Mouse (Mus musculus): ENCODE results near the gene Cdx2. TPM values are rescaled to one million over a fixed set of nuclear protein-coding genes. Genes with fewer than 3 reads are reported as not detected.

The Cdx2 gene
- not detected for total RNA-seq (2021)

- DNase-seq (ENCODE audit: extremely low spot score in 1 of 2, low spot score in 1 of 2), result no peak
Measured at GRCm38 (mm10) chr5:147306638-147307397, at the start of gene Cdx2. TSS of gene Cdx2 (minus strand) at chr5:147307270.

GRCm38 (mm10) chr5:147356260-147357055 lies 49.4 kb upstream of the Cdx2 start:
- no peak for DNase-seq (ENCODE audit: extremely low spot score in 1 of 2, low spot score in 1 of 2)

- no peak for DNase-seq (ENCODE audit: extremely low spot score in 1 of 2, low spot score in 1 of 2)
Measured at GRCm38 (mm10) chr5:147355788-147356187, 48.7 kb upstream of the Cdx2 start.

- no peak for DNase-seq (ENCODE audit: extremely low spot score in 1 of 2, low spot score in 1 of 2)
Measured at GRCm38 (mm10) chr5:147354985-147355384, 47.9 kb upstream of the Cdx2 start.

GRCm38 (mm10) chr5:147354161-147354780 lies 47.2 kb upstream of the Cdx2 start:
- DNase-seq (ENCODE audit: extremely low spot score in 1 of 2, low spot score in 1 of 2), result peak; percentile 24 to 42

GRCm38 (mm10) chr5:147351931-147352330 lies 44.9 kb upstream of the Cdx2 start:
- DNase-seq (ENCODE audit: extremely low spot score in 1 of 2, low spot score in 1 of 2), result no peak

GRCm38 (mm10) chr5:147345981-147346380 lies 38.9 kb upstream of the Cdx2 start:
- no peak for DNase-seq (ENCODE audit: extremely low spot score in 1 of 2, low spot score in 1 of 2)

GRCm38 (mm10) chr5:147343904-147344303 lies 36.8 kb upstream of the Cdx2 start:
- DNase-seq (ENCODE audit: extremely low spot score in 1 of 2, low spot score in 1 of 2), result no peak

GRCm38 (mm10) chr5:147342901-147343300 lies 35.8 kb upstream of the Cdx2 start:
- no peak for DNase-seq (ENCODE audit: extremely low spot score in 1 of 2, low spot score in 1 of 2)

- DNase-seq (ENCODE audit: extremely low spot score in 1 of 2, low spot score in 1 of 2), result no peak
Measured at GRCm38 (mm10) chr5:147340741-147341414, 33.8 kb upstream of the Cdx2 start.

- DNase-seq (ENCODE audit: extremely low spot score in 1 of 2, low spot score in 1 of 2), result no peak
Measured at GRCm38 (mm10) chr5:147339560-147339959, 32.5 kb upstream of the Cdx2 start.

GRCm38 (mm10) chr5:147338967-147339366 lies 31.9 kb upstream of the Cdx2 start:
- DNase-seq (ENCODE audit: extremely low spot score in 1 of 2, low spot score in 1 of 2), result no peak

GRCm38 (mm10) chr5:147332711-147333110 lies 25.6 kb upstream of the Cdx2 start:
- no peak for DNase-seq (ENCODE audit: extremely low spot score in 1 of 2, low spot score in 1 of 2)

GRCm38 (mm10) chr5:147331547-147331946 lies 24.5 kb upstream of the Cdx2 start:
- peak in 1 of 2 experiments; percentile 70 for DNase-seq (ENCODE audit: extremely low spot score in 1 of 2, low spot score in 1 of 2)

- no peak for DNase-seq (ENCODE audit: extremely low spot score in 1 of 2, low spot score in 1 of 2)
Measured at GRCm38 (mm10) chr5:147329946-147330345, 22.9 kb upstream of the Cdx2 start.

- no peak for DNase-seq (ENCODE audit: extremely low spot score in 1 of 2, low spot score in 1 of 2)
Measured at GRCm38 (mm10) chr5:147327636-147328035, 20.6 kb upstream of the Cdx2 start.

- DNase-seq (ENCODE audit: extremely low spot score in 1 of 2, low spot score in 1 of 2), result no peak
Measured at GRCm38 (mm10) chr5:147325931-147326330, 18.9 kb upstream of the Cdx2 start.

GRCm38 (mm10) chr5:147323237-147323917 lies 16.3 kb upstream of the Cdx2 start:
- peak; percentile 69 to 90 for DNase-seq (ENCODE audit: extremely low spot score in 1 of 2, low spot score in 1 of 2)

GRCm38 (mm10) chr5:147322183-147322582 lies 15.1 kb upstream of the Cdx2 start, which contains the start of gene Urad:
TSS of gene Urad (minus strand) at chr5:147322440.
- no peak for DNase-seq (ENCODE audit: extremely low spot score in 1 of 2, low spot score in 1 of 2)

GRCm38 (mm10) chr5:147319653-147320052 lies 12.6 kb upstream of the Cdx2 start:
- no peak for DNase-seq (ENCODE audit: extremely low spot score in 1 of 2, low spot score in 1 of 2)

Measured in layer of hippocampus, postnatal 25 days (tissue).